Mouse (Mus musculus) forelimb bud, embryonic 11.5 days (tissue): Measurements from ENCODE around the gene Snrnp48.

Experiments used
- DNase-seq: peaks from one replicate; pipeline ENCODE4 v3.0.0-alpha.2; 2012; ENCODE audit warnings: low read depth, low spot score

Gene Snrnp48

DNA sequence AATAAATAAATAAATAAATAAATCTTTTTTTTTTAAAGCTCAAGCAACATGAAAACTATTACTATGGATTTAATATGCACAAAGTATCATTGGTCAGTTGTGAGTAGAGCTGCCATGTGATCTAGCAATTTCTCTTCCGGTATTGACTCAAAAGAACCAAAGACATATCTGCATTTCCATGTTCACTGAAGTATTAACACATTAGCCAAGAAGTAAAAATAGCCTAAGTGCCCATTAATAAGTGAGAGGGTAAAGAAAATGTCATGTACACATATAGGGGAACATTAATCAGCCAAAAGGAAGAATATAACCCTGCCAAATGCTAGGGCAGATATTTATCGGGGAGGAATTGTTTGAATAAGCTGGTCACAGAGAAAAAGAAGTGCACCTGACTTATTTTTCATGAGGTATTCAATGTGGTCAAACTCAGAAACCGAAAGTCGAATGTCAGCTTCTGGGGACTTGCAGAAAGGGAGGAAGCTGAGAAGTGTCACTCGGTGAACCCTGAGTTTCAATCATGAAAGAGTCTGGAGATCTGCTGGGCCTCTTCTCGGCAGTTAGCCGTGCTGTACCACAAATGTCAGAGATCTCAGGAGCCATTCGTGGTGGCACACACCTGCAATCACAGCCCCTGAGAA, 64.4 kb downstream of the Snrnp48 start:
- no peak for DNase-seq

DNA sequence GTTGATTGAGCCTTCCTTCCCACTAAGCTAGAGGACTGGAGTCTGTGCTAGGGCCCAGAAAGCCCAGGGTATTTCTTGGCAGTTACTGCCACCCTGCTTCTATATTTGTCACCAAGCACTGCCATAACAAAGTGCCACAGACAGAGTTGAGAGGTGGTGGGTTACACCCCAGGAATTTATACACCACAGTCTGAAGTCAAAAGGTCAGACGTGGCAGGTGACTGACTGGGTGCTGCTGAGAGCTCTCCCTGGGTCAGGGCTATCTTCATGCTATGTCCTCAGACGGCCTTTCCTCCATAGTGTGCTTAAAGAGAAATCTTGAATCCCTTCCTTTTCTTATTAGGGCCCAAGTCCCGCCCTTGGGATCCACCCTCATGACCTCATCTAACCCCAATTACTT, 67.9 kb downstream of the Snrnp48 start:
- no peak for DNase-seq
